Mouse (Mus musculus): ENCODE results near the gene Hspb1.

Gene Hspb1

DNA sequence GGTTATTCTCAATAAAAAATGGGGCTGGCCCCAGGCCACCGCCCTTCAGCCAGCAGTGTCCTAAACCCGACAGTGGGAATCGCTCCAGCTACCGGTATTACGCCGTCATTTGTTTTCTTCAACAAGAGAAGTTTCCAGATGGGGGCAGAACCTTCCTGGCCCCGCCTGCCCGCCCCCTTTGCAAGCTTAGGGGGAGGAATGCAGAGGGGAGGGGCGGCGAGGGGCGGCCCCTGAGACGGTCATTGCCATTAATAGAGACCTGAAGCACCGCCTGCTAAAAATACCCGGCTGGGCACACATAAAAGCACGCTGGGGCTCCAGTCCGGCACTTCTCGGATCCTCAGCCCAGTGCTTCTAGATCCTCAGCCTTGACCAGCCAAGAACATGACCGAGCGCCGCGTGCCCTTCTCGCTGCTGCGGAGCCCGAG lies at the start of gene Hspb1:
Gene Hspb1, plus strand, starts transcription at position 245 of the 428 bp plus-strand sequence.
- DNase-seq (ENCODE audit: low read depth, low spot score) = peak; percentile 73

DNA sequence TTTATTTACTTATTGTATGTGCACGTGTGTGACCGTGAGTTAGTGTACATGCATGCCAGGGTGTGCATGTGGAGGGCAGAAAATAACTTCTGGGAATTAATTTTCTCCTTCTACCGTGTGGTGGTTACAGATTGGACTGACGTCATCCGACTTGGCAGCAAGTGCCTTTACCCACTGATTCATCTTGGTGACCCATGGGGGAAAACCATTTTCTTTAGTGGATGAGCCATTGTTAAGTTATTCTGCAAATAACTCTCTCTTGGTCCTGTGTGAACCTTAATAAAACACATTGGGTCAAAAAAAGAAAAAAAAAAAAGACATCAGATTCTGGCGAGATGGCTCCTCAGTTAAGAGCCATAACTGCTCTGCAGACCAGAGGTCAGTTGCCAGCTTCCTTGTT lies 46.1 kb upstream of the Hspb1 start:
- DNase-seq (ENCODE audit: low read depth, low spot score) = no peak

DNA sequence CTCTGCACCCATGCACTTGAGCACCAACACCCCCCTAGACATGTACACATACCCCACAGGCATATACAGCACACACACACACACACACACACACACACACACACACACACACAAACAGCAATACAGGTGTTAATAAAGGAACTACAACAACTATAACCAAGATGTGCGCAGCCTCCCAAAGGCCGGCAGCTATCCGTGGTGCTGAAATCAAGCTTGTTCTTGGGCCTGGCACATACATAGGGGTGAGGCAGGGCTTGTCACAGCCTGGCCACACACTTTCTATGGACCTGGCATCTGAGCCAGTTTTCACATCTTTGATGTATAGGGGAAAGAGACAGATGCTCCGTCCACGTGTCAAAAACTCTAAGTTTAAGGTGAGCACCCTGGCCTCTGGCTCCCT lies 44.3 kb upstream of the Hspb1 start:
- no peak for DNase-seq (ENCODE audit: low read depth, low spot score)

DNA sequence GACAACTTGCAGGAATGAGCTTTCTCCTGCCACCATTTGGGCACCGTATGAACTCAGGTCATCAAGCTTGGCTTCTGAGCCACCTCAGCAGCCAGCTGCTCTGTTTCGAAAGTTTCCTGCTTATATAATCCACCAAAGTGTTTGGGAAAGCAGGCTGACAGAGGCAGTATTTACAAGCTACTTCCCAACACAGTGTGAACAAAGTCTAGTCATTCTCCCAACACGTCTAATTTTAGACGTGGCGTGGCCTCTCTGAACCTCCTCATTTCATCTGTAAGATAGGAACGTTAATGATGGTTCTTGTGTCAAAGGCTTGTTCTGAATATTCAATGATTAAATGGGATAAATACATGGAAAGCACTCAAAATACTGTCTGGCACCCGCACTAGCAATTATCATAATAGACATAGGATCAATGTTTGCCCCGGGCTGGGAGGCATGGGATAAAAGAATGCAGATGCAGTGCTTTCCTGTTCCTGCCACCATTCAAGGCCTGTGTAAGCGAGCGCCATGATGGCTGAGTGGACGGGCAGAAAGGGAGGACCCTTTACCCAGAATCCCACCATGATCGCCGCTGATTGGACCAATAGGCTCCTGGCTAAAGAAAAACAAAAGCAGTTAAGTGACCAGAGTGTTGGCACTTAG lies 41.9 kb upstream of the Hspb1 start:
- no peak for DNase-seq (ENCODE audit: low read depth, low spot score)

DNA sequence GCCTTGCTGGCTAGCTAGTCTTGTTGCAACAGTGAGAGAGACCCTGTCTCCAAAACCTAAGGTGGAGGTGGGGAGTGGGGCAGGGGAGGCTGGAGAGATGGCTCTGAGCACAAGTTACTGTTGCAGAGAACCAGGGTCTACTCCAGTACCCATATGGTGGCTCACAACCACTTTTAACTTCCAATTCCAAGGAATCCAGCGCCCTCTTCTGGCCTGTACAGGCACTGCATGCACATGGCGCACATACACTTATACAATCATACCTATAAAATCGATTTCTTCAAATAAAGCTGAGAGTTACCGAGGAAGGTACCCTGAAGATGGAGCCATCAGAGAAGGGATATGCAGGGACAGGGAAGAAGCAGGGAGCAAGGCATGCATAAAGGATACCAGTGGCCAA lies 40.3 kb upstream of the Hspb1 start:
- DNase-seq (ENCODE audit: low read depth, low spot score) = no peak

DNA sequence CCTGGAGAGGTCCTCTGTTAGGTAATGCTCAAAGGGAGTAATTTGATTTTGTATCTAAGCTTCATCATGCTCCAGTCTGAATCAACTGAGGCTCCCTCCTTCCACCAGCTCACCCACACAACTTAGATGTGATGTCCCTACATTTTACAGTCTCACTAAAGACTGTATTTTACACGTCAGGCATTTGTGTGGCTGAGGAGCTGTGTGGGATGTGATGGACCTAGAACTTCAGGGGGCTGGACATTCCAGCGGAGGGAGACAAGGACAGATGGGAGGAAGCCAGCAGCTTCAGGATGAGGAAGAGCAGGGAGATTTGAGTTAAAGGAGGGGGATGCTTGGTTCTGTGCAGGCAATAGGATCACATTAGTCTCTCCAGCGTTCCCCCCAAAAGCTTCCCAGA lies 39.8 kb upstream of the Hspb1 start:
- DNase-seq (ENCODE audit: low read depth, low spot score) = no peak

DNA sequence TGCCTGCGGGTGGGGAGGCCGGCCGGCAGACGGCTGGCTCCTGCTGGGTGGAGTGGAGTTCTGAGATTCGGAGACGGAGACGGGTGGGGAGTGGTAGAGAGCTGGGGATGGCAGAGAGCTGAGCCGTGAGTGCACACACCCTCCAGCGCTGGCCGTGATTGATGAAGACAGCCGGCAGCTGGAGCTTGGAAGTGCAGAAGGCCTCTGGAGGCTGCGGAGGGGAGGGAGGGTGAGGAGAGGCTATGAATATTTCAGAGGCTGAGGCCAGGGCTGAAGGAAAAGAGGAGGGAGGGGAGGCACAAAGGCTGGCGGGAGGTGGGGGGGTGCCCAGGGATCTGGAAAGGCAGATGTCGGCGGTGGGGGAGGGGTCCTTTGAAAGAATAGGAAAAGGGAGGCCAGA lies 36.7 kb upstream of the Hspb1 start:
- DNase-seq (ENCODE audit: low read depth, low spot score) = no peak

DNA sequence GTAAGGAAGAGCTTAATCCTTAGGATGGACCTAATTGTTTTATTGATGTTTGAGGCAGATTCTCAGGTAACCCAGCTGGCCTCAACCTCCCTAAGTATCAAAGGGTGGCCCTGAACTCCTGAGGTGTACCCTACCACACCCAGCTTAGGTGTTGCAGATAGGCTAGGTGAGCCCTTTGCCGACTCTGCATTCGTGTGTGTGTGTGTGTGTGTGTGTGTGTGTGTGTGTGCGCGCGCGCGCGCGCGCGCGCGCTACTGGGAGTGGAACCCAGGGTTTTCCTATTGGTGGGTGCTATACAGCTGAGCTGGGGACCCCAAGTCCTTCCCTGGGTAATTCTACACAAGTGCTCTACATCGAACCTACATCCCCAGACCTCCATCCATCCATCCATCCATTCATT lies 36.2 kb upstream of the Hspb1 start:
- DNase-seq (ENCODE audit: low read depth, low spot score) = no peak

DNA sequence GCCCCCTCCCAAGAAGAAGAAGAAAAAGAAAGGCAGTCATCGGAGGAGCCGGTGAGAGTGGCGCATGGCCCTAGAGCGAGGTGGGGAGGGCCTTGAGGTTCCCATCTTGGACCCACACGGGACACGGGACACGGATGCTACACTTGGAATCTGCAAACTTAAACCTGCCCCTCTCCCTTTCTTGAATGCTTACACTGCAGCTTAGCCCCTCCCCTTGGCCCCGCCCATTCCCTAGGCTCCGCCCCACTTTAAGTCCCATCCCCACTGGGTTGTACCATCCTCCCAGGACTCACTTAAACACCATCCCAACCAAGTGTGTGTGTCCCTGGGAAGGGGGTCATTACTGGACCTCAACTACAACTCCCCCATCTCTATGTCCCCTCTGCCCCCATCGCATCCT lies 35.3 kb upstream of the Hspb1 start:
- DNase-seq (ENCODE audit: low read depth, low spot score) = no peak

DNA sequence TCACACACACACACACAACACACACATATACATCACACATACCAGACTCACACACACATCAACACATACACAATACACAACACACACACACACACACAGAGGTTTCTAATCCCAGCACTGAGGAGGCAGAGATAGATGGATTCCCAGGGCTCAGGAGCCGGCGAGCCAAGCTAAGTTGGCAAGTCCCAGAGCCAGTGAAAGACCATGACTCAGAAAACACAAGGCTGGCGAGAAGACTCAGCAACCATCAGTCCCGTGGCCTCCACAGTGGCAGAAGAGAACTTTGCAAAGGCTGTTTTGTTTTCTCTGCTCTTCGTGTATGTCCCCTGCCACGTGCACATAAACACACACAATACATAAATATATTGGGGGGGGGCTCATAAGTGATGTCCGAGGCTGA lies 34.0 kb upstream of the Hspb1 start:
- DNase-seq (ENCODE audit: low read depth, low spot score) = no peak

DNA sequence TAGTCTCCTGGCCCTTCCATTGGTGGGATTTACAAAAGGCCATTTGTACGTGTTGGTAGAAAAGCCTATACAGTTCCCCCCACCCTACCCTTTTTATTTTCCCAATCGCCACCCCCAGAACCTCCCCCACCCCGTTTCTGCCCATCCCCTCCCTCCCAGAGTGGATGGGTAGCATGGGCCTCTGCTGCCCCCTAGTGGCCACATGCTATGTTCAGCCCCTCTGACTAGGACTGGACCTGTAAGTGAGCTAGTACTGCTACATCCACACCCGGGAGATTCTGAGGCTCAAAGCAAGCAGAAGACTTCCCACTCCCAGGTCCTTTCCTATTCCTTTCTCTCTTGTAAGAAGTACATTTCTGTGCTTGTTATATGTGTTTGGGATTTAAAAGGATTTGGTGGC lies 32.6 kb upstream of the Hspb1 start:
- DNase-seq (ENCODE audit: low read depth, low spot score) = no peak

DNA sequence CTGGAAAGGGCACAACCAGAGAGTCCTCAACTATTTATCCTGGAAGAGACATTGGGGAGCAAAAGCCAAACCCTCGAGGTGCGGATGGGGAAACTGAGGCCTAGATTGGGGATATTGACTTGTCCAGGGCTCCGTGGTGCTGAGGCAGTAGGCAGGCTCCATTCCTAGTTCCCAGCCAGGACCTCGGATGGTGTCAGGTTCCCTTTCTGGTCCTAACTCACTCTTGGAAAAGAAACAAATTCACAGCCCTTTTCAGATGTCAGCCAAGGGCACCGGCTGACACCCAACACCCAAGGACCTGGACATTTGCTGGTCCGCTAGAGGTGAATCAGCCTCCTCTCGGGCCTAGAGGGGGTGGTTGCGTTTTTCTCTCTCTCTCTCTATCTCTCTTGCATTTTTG lies 21.1 kb upstream of the Hspb1 start:
- no peak for DNase-seq (ENCODE audit: low read depth, low spot score)

DNA sequence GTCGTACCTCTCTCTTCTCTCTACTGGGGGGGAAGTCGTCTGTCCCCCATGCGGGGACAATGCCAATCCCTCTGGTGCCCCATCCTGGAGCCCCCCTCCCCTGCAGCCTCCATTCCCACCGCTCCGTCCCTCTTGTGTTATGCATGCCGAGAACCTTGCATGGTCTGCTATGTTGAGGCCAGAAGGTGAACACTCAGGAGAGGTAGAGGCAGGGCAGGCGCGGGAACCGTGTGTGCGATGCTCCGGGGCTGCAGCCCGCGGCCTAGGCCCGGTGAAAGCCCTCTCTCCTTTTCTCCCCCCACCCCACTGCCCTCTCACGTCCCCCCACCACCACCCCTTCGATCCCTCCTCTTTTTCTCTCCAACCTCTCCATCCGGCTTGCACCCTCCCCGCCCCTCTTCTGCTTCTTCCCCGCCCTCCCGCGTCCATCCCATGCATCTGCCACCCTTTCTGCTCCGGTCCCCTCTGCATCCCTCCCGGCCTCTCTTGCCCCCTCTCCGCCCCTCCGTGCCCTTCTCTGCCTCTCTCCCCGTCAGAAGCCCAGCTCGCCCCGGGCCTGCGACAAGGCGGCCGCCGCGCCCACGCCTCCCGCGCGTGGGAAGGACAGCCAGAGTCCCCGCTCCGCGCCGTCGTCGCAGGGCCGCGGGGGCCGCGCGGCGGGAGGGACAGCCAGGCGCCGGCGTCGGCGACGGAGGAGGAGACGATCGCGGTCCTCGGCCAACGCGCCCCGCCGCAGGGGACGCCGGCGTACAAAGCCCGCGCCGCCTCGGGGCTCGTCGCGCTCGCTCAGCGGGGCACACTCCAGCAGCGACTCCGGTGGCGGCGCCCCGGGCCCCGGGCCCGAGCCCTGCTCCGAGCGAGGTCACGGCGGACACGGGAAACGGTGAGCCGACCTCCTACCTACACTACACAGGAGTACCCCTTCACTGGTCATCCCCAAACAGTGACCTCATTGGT lies 19.8 kb upstream of the Hspb1 start:
- DNase-seq (ENCODE audit: low read depth, low spot score) = no peak

DNA sequence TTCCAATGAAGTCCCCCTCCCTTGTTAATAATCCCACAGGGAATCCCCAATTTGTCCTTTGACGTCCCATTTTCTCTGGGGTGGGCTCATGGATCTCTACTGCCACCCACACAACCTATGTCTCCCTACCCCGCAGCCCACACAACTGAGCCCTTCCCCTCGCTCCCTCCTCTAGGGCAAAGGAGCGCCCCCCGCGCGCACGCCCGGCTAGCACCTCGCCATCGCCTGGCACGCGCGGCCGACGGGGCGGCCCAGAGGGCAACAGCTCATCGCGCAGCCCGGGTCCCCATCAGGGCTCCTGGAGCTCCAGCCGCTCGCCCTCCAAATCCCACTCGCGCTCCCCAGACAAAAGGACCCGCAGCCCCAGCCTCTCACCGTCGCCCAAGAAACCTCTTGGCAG lies 19.1 kb upstream of the Hspb1 start:
- DNase-seq (ENCODE audit: low read depth, low spot score) = no peak

DNA sequence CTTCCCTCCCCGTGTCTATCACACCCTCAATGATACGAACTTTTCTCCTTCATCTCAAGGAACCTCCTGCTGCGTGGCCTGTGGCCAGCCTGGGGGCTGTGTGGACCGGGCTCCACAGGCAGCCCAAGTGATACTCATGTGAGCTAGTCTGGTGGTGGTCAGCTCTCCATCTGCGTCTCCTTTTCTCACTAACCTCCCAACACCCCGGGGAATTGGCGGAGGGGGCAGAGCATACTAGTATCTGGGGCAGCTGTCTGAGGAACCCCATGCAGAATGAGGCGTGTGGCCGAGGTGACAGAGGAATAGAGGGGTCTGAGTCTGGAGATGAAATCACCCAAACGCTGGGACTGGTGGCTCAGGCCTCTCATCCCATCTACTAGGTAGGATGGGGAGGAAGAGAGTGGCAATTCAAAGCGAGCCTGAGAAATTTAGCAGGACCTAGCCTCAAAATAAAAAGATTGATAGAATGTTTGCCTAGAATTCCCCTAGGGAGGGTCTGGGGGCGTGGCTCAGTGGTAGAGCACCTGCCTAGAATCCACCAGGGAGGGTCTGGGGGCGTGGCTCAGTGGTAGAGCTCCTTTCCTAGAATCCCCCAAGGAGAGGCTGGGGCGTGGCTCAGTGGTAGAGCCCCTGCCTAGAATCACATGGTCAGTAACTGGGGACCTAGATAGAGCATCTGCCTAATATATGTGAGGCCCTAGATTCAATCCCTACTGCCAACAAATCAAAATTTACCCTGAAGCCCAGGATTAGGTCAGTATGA lies 17.9 kb upstream of the Hspb1 start:
- no peak for DNase-seq (ENCODE audit: low read depth, low spot score)

DNA sequence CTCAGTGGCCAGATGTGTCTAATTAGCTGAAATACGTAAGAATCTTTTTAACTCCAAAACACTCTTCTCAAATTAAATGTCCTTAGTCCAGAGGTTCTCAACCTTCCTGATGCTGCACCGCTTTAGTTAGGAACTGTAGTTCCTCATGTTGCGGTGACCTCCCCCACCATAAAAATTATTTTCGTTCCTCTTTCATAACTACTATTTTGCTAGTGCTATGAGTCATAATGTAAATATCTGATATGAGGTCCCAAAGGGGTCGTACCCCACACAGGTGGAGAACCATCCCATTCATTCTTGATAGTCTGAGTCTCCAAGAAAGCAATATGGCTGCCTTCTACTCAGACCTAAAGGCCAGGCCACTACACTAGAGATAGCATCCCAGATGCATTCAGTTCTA lies 17.2 kb upstream of the Hspb1 start:
- no peak for DNase-seq (ENCODE audit: low read depth, low spot score)

DNA sequence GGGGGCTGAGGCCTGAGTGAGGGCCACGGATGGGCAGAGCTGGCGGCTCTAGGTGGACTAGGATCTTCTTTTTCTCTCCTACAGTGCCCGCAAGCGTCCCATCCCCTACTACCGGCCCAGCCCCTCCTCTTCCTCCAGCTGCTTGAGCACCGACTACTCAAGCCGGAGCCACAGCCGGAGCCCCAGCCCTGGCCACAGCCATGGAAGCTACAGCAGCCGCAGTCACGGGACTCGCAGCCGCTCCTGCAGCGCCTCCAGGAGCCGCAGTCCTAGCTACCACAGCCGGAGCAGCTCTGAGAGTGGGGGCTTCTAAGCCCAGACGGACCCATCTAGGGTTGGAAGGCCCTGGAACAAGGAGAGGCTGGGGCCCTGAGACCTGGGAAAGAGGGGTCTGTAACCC lies 14.7 kb upstream of the Hspb1 start:
- no peak for DNase-seq (ENCODE audit: low read depth, low spot score)

DNA sequence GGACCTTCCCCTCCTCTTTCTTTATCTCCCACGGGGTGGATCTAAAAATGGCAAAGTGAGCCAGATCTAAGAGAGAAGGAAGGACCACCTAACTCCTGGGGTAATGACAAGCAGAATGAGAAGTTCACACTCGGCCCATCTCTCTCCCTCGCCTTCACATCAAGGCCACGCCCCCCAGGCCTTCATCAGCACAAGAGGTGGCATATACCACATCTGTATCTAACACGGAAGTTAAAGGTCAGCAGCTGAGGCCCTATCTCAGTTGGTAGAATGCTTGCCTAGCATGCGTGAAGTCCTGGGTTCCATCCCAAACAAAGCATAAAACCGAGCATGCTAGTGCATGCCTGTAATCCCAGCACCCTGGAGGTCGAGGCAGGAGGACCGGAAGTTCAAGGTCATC lies 14.0 kb upstream of the Hspb1 start:
- no peak for DNase-seq (ENCODE audit: low read depth, low spot score)

DNA sequence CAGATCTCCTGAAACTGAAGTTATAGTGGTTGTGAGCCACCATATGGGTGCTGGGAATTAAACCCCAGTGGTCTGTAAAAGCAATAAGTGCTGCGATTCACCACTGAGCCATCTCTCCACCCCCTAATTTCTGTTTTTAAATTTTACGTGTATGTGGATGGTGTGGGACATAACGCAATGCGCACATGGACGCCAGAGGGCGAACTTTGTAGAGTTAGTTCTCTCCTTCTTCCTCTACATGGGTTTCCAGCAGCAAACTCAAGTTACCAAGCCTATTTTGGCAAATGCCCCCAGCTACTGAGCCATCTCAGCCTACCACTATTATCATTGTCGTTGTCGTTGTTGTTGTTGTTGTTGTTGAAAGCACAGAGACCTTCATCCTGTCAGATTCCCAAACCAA lies 10.5 kb upstream of the Hspb1 start:
- no peak for DNase-seq (ENCODE audit: low read depth, low spot score)

DNA sequence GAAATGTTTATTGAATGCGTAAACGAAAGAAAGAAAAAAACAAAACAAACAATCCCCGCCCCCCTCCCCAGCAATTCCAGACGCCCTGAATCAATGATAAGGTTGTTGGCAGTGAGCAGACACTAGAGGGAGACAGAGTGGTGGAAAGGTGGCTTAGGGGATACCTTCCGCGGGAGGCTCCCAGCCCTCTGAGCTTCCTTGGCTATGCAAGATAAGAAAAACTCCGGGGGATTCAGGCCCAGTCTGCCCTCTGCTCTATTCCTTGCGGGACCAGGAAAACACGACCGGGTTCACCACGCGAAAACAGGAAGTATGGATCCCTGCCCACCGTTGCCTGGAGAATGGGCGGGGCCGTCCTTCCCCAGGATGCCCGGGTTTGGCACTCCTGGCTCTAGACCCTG lies 9.9 kb upstream of the Hspb1 start:
- no peak for DNase-seq (ENCODE audit: low read depth, low spot score)

DNA sequence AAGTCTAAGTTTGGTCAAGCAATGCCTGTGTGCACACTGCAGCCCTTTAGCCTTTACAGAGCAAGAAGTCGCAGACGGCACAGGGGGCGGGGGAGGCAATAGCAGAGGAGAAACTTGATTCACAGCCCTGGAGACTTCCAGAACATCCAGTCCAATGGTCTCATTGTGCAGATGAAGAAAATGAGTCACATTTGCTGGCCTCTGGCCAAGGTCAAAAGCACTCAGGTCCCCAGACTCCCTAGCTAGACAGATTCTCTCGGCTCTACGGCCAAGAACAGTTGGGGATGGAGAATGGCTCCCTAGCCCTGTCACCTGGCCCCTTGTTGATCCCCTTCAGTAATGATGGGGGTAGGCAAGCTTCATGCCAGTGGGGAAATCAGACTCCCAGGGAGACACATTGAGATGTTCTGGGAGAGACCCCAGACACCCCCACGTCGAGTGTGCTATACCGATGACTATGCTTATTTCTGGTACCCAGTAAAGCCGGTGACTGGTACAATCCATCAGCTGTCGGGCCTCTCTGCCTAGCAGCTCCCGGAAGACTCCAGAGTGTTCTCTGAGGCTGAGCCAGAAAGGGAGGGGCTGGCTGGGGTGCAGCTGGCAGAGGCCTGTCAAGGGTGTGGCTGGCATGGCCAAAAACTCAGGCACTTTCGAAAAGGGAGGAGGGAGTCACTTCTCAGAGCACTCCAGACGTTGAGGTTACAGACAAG lies 8.1 kb upstream of the Hspb1 start:
- no peak for DNase-seq (ENCODE audit: low read depth, low spot score)

DNA sequence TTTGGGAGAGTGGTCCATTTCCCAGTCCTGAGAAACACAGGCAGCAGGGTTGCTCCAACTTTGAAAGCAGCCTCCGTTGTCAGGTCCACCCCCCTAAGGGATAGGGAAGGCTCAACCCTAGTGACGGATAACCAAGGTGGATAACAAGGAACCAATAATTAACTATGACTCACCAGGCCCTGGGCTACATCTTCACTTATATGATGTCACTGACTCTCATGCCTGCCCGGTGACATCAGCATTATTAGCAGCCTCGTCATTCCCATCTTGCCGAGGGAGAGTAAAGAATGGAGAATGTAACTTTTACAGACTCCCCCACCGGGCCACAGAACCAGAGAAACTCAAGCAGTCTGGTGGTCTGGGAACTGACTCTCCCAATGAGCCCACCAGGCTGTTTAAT lies 3.1 kb upstream of the Hspb1 start:
- no peak for DNase-seq (ENCODE audit: low read depth, low spot score)
